Mouse (Mus musculus) lung, postnatal 0 days (tissue): ENCODE data around the gene Dcaf5.

ENCODE experiments used
- CTCF ChIP-seq: IDR thresholded peaks from 2 replicates; pipeline ENCODE4 v1.5.1; 2016; ENCODE audit warnings: antibody characterized with exemption, mild to moderate bottlenecking
- EP300 ChIP-seq: IDR thresholded peaks from 2 replicates; pipeline ENCODE4 v1.6.1; 2016; ENCODE audit warnings: antibody characterized with exemption, mild to moderate bottlenecking, control low read depth

- TF ChIP-seq CTCF (no peak), EP300 (no peak)
Observed at GRCm38 (mm10) chr12:80437051-80437675, 762 bp upstream of the Dcaf5 start.
